Mouse (Mus musculus) E14TG2a.4 (cell line): ENCODE measurements at regions not wholly inside any gene's neighbourhood (a gene's known extent, or its start where the extent isn't known, plus 50 kb on each side); places are given as distances from the start of the nearest gene placed in this dataset.

Experiments used
- H3K27me3 ChIP-seq: 2 replicates; pipeline ENCODE4 v1.6.1; 2014; ENCODE audit warnings: low read length, control low read depth; ENCODE audit not compliant: insufficient read depth
- H3K36me3 ChIP-seq: 2 replicates; pipeline ENCODE4 v1.6.1; 2014; ENCODE audit warnings: low read length, control low read depth; ENCODE audit not compliant: insufficient read depth
- H3K4me1 ChIP-seq: replicated peaks from 2 replicates; pipeline ENCODE4 v1.6.1; 2014; ENCODE audit warnings: low read depth, low read length, control low read depth
- H3K4me3 ChIP-seq: replicated peaks from 2 replicates; pipeline ENCODE4 v1.5.1; 2014; ENCODE audit warnings: mild to moderate bottlenecking, low read length
- H3K9me3 ChIP-seq: 2 replicates; pipeline ENCODE4 v1.6.1; 2014; ENCODE audit warnings: low read length, control low read depth
- CTCF ChIP-seq: conservative IDR thresholded peaks from 2 replicates; pipeline ENCODE4 v1.5.1; 2014; ENCODE audit warnings: low read length
- NANOG ChIP-seq: IDR thresholded peaks from 2 replicates; pipeline ENCODE4 v1.6.1; 2014; ENCODE audit warnings: borderline replicate concordance, low read length, mixed read lengths
- POU5F1 ChIP-seq: IDR thresholded peaks from 2 replicates; pipeline ENCODE4 v1.6.1; 2014; ENCODE audit warnings: low read length, borderline replicate concordance

GRCm38 (mm10) chr17:83990421-83991365, 142.9 kb upstream of the Haao start:
- H3K27me3 ChIP-seq: no peaks in the 10 kb centered on the region
- no peak for TF ChIP-seq CTCF
- no peak for TF ChIP-seq POU5F1
- TF ChIP-seq NANOG: no peak
- H3K36me3 ChIP-seq: no peaks in the 10 kb centered on the region
- H3K4me3 ChIP-seq: peak overlapping the region; percentile 45; the same call in 1 of the 2 replicates
- H3K9me3 ChIP-seq: no peaks in the 10 kb centered on the region
- peaks cover 58% of the 10 kb centered on the region for H3K4me1 ChIP-seq

GRCm38 (mm10) chr17:83988897-83989296, 141.1 kb upstream of the Haao start:
- no peaks in the 10 kb centered on the region for H3K36me3 ChIP-seq
- peaks cover 6% of the 10 kb centered on the region for H3K9me3 ChIP-seq
- H3K4me1 ChIP-seq: peaks cover 63% of the 10 kb centered on the region
- no peaks in the 10 kb centered on the region for H3K27me3 ChIP-seq
- peak; percentile 42; the same call in 1 of the 2 replicates for TF ChIP-seq POU5F1
- no peak for TF ChIP-seq CTCF
- peak; percentile 77; the same call in 1 of the 2 replicates for TF ChIP-seq NANOG
- H3K4me3 ChIP-seq: no peak overlapping the region

DNA sequence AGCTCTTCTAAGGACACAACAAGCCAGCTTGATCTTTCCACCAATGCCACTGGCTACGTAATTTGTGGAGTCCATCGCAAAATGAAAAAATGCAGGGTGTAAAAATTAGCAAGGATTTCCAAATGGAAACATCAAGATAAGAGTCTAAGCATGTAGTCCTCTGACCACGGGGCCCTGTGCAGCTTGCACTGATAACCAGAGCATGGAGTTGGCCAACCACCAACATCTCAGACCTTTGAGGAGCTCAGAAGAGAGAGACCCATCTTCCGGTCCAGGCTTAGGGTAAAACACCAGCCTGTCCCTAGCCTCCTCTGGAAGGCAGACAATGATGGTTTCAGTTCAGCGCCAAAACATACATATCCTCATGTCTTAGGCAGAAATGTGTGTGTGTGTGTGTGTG, 140.4 kb upstream of the Haao start:
- Histone ChIP-seq H3K9me3 (peaks cover 8% of the 10 kb centered on the region), H3K27me3 (no peaks in the 10 kb centered on the region), H3K36me3 (no peaks in the 10 kb centered on the region), H3K4me3 (no peak overlapping the region), H3K4me1 (peaks cover 66% of the 10 kb centered on the region)
- TF ChIP-seq NANOG (no peak), POU5F1 (no peak), CTCF (no peak)

- peaks cover 70% of the 10 kb centered on the region for H3K4me1 ChIP-seq
- no peaks in the 10 kb centered on the region for H3K27me3 ChIP-seq
- TF ChIP-seq POU5F1: no peak
- TF ChIP-seq NANOG: no peak
- no peak for TF ChIP-seq CTCF
- H3K4me3 ChIP-seq: no peak overlapping the region
- H3K9me3 ChIP-seq: peaks cover 8% of the 10 kb centered on the region
- no peaks in the 10 kb centered on the region for H3K36me3 ChIP-seq
These were observed 139.9 kb upstream of the Haao start for GRCm38 (mm10) chr17:83987683-83988082.

- TF ChIP-seq POU5F1 (no peak), CTCF (no peak), NANOG (no peak)
- Histone ChIP-seq H3K9me3 (peaks cover 8% of the 10 kb centered on the region), H3K36me3 (no peaks in the 10 kb centered on the region), H3K4me3 (no peak overlapping the region), H3K4me1 (peaks cover 60% of the 10 kb centered on the region), H3K27me3 (peaks cover 4% of the 10 kb centered on the region; the same call in 1 of the 2 replicates)
These were observed 138.3 kb upstream of the Haao start for GRCm38 (mm10) chr17:83985916-83986578.

DNA sequence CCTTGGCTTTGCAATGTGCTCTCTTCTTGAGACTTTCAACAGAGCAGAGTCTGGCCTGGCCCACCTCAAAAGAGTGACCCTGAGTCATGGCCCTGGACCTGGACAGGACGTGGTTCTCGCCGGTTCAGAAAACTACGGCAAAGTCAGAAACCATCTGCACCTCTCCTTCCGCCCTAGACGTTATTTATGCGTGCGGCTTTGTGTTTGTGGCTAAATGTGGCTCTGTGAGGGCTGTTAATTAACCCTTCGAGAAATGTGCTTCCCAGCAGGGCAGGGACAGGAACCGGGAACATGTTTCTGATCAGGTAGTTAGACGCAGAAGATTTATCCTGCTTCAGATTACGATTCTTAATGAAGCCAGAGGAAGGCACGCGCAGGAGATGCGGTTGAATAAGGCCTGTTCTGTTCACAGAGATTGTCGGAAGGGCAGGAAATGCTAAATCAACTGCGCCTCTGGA, 137.6 kb upstream of the Haao start:
- H3K36me3 ChIP-seq: no peaks in the 10 kb centered on the region
- H3K4me3 ChIP-seq: no peak overlapping the region
- TF ChIP-seq NANOG: no peak
- TF ChIP-seq CTCF: no peak
- no peak for TF ChIP-seq POU5F1
- peaks cover 8% of the 10 kb centered on the region for H3K9me3 ChIP-seq
- H3K4me1 ChIP-seq: peaks cover 53% of the 10 kb centered on the region
- H3K27me3 ChIP-seq: peaks cover 7% of the 10 kb centered on the region; the same call in 1 of the 2 replicates

- H3K27me3 ChIP-seq: peaks cover 21% of the 10 kb centered on the region
- peaks cover 38% of the 10 kb centered on the region for H3K4me1 ChIP-seq
- H3K9me3 ChIP-seq: peaks cover 8% of the 10 kb centered on the region
- no peaks in the 10 kb centered on the region for H3K36me3 ChIP-seq
- H3K4me3 ChIP-seq: no peak overlapping the region
- TF ChIP-seq POU5F1: no peak
- TF ChIP-seq CTCF: no peak
- TF ChIP-seq NANOG: no peak
These were observed 136.2 kb upstream of the Haao start for GRCm38 (mm10) chr17:83983837-83984388.

DNA sequence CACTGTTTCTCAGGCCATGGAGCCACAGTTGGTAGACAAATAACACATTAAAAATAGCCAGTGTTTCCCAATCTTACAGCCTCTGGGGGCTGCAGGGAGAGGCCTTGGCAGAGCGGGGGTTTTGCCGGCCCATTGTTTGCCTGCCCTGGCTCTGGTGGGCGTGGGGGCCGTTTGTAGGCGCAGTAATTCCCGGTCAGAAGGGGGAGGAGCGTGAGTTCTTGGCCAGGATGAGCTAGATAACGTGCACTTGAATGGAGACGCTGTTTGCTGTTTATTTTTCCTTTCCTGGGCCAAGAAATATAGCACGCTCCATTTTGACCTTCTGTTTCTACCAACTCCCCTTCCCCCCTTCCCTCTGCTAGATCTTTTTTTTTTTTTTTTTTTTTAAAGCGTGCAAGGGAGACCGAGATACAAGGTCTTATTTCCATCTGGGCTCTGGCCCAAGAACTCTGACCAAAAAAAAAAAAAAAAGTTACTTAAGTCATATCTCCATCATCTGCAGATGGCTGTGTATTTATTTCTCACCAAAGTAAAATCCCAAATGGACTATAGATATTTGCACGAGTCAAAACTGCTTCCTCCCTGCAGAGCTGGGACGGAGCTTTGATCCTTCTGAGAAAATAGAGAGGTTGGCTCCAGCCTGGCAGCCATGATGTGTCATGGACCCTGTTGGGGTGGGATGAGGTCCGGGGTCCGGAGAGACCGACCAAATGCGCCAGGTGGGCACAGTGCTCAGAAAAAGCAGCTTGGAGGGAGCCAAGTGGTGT, 135.5 kb upstream of the Haao start:
- H3K4me1 ChIP-seq: peaks cover 34% of the 10 kb centered on the region
- TF ChIP-seq CTCF (no peak), NANOG (no peak), POU5F1 (no peak)
- no peaks in the 10 kb centered on the region for H3K36me3 ChIP-seq

GRCm38 (mm10) chr17:83982700-83983069, 134.9 kb upstream of the Haao start:
- peaks cover 8% of the 10 kb centered on the region for H3K9me3 ChIP-seq

More for the DNA sequence above, 135.5 kb upstream of the Haao start:
- H3K27me3 ChIP-seq: peaks cover 21% of the 10 kb centered on the region
- peaks cover 8% of the 10 kb centered on the region for H3K9me3 ChIP-seq
- H3K4me3 ChIP-seq: no peak overlapping the region

More at GRCm38 (mm10) chr17:83982700-83983069, 134.9 kb upstream of the Haao start:
- no peak overlapping the region for H3K4me3 ChIP-seq
- H3K4me1 ChIP-seq: peaks cover 29% of the 10 kb centered on the region
- H3K27me3 ChIP-seq: peaks cover 21% of the 10 kb centered on the region
- TF ChIP-seq POU5F1 (no peak), CTCF (no peak), NANOG (no peak)
- no peaks in the 10 kb centered on the region for H3K36me3 ChIP-seq
